Mouse (Mus musculus) urinary bladder, postnatal 36 days (tissue): Measurements from ENCODE around the gene Tmem253.

Experiments
- DNase-seq, 2 experiments: peaks; one replicate each; pipeline ENCODE4 v3.0.0; 2022; ENCODE audit warnings: low spot score in 2 of 2, mixed read lengths in 1 of 2

Tmem253 gene

DNA sequence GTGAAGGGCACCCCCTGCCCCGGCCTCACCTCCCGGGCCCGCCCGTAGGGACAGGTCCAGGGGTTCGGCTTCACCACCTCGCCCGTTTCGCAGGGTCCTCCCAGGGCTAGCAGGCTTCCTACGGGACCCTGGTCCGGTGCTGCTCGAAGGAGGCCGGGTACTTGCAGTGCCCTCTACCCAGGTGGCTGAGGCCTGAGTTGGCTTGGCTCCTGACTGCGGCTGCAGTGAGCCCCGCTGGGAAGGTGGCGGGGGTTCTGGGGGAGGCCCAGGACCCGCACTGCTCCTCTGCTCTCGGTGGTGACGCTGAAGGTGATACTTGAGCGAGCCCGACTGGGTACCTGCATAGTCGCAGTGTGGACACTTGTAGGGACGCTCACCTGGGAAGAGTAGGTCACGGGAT, 8.7 kb upstream of the Tmem253 start:
- DNase-seq = no peak

DNA sequence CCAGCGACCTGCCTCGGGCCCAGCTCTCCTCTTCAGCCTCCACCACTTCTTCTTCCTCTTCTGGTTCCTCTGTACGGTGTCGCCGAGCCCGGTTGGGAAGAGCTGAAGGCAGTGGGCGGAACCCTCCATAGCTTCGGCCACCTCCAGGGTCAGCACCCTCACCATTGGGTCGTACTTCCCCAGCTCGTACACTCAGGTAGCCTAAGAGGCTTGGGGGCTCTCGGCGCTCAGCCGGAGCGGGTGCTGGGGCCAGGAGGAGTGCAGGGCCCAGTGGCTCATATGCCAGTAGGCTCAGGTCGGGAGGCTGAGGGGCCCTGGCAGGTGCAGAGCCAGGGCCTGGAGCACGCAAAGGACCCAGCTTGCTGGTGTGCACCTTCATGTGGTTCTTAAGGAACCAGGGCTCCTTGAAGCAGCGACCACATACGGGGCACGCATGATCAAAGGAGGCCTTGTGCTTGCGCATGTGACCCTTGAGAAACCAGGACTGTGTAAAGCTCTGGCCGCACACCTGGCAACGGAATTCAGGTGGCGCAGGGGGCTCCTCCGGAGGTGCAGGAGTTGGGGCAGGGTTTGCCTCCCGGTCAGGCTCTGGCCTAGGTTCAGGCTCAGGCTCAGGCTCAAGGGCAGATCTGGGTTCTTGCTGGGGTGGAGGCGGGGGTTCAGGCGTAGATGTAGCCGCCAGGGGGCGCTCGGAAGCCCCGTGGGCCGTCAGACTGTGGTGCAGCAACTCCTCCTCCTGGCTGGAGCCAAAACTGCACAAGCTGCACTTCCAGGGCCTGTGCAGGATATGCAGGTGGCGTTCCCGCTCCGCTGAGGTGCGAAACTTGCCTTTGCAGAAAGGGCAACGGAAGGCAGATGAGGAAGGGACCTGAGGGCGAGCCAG, 6.9 kb upstream of the Tmem253 start:
- DNase-seq = peak; percentile 83 to 88

- DNase-seq = no peak
These were observed 6.1 kb upstream of the Tmem253 start for GRCm38 (mm10) chr14:52009361-52009760.

GRCm38 (mm10) chr14:52009841-52010240, 5.6 kb upstream of the Tmem253 start:
- DNase-seq = no peak

DNA sequence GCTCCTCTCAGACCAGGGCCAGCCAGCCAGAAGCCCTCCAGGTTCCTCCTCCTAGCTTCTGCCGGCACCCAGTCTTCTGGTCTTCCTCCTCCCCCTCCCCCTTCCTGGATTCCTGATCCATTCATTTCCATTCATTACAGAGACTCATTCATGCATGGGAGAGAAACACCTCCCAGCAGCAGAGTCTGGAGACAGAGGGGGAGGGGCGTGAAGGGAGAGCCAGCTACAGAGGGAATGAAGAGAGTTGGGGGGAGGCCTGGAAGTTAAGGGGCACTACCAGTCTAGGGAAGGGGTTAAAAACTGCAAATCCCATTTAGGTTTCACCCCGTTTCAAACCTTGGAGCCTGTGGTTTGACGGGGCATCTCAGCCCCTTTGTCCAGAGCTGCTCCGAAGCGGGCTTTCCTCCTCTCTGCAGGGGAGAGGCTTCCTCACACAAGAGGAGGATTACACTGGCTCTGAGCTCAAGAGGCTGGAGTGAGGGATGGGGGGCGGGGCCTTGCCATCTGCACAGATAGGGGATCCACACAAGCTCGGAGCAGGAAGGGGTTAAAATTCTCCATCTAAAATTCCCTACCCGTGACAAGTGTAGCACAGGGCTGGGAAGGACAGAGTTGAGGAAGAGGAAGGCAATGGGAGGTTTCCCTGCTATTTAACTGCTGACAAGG, 4.9 kb upstream of the Tmem253 start:
- DNase-seq = no peak

DNA sequence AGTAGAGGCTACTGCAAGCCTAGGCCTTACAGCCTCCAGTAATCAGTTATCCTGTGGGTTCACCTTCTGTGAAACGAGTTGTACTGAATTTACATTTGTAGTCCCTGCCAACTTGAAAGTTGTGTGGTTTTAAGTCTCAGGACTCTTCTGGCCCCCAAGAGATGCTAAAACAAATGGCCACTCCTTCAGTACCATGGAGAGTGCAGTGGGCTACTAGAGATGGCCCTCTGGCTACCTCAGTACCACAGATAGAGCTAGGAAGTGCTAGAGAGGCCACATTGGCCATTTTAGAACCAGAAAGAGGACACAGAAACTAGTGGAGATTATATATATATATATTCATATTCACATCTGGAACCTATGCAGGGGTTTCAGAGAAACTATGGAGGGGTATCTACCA, 3.8 kb upstream of the Tmem253 start:
- DNase-seq = no peak

GRCm38 (mm10) chr14:52012085-52012484, 3.4 kb upstream of the Tmem253 start:
- no peak for DNase-seq

DNA sequence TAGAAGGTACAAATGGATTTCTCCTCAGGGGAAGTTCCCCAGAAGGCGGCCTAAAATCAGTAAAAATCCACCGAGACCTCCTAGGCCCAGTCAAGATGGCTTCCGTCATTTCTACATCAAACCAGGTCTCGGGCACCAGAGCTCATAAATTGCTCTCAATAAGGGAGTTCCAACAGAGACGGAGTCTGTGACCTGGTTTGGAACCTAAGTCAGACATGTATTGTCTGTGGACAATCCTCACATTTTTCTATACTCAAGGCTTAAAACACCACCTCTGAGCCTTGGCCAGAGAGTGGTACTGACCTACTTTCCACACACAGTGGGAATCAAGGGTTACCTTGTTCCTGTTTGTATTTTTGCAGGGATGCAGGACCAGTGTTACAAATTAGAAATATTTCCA, 2.9 kb upstream of the Tmem253 start:
- DNase-seq = no peak

DNA sequence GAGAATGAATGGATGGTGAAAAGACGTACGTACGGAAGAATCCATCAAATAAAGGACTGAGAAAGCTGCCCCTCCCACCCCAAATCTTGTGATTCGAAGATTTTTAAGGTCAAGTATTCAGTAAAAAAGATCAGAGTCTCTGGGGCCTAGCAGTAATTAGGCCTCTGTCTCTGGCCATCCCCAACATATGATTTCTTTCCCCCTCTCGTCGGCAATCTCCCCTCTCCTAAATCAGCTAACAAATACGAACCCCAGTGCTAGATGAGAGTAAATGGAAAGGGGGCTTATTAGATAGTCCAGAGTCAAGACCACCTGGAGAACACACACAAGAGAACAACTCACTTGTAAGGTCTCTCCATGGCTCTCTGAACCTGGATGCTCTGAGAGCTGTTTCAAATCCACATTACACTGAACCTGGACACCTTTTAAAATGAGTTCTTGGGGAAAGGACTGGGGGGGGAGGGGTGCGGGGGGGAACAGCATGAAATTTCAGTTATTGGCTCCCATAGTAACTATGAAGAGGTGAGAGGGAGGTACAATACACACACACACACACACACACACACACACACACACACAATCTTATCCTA, 2.3 kb upstream of the Tmem253 start:
- DNase-seq = no peak

GRCm38 (mm10) chr14:52013771-52014219, 1.7 kb upstream of the Tmem253 start:
- no peak for DNase-seq

DNA sequence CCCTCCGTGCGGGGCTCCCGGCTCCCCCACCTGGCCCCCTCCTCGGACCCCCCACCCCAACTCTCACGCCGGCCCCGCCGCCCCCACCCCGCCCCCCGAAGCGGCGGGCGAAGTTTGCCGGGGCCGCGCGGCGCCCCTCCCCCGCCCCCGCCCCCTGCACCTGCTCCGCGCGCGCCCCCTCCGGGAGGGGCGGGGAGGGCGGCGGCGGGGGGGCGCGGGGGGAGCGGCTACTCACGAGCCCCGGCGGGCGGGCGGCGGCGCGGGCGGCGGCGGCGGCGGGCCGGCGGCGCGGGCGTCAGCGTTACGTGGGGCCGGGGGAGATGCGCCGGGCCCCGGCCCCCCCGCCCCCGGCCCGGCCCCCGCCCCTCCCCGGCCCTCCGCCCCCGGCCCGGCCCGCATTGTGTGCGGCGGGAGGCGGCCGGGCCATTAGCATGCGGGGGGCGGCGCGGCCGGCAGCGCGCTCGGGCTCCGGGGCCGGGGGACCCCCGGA, 1.1 kb upstream of the Tmem253 start:
- DNase-seq = no peak

GRCm38 (mm10) chr14:52014761-52015311, 622 bp upstream of the Tmem253 start:
- peak; percentile 43 to 70 for DNase-seq

DNA sequence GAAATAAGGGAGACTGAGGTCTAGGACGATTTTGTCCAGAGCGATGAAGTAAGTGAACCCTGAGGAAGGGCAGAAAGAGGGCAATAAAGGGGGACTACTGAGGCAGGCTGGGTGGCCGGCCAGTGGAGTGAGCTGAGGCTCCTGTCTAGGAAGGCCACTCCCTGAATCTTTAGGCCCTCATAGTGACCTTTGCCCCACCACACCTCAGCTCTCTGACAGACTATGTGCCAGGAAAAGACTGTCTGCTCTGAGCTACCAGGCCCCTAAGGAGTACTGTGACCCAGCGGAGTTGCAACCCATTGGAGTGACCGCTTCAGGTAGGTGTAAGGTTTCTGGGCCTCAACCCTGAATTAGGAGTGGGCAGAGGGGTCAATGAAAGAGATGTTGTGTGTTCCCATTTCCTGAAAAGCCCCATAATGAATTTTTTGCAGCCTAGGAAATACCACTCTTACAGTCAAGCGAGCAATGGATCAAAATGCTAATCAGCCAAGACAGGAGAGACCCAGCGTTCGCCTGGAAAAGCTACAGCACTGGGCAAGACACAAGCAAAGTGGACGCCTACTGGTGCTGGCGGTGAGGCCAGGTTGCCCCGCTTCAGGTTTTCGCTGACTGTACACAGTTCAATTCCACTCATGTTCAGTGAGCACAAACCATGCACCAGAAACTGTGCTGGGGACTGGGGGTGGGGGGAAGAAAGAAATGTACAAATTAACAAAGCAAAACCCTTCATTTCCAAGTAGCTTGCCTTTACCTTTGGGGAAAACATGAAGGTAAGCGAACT, 1.4 kb downstream of the Tmem253 start:
- DNase-seq = no peak

GRCm38 (mm10) chr14:52017662-52018061, 2.2 kb downstream of the Tmem253 start:
- no peak for DNase-seq

DNA sequence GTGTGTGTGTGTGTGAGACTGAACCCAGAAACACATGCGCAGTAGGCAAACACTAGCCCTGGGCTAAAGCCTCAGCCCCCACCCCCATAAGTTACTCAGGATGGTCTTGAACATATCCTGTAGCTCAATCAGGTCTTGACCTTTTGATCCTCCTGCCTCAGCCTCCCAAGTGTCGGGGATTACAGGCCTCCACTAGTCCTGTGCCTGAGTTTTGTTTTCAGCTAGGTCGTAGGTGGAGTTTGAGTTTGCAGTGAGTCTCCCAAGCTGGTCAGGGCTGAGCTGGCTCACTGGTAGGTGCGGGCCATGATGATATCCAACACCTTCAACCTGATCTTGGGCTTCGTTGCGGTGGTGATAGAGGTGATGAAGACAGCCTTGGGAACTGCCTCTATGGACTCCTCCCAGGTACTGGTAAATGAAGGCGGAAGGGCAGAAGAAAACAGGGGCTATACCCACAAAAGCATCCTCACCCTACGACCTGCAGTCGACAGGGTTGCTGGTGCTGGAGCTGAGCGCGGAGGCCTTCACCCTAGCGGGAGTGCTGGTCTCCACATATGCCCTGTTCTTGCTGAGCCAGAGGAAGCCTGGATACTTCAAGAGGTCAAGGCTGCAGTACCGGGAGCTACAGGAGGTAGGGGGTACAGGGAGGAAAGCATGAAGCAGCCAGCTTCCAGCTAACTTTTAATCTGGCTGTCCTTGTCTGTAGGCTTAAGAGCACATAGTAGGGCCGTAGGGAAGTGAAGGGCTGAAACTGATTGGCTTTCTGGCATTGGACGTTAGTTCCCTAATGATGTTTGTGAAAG, 3.0 kb downstream of the Tmem253 start:
- no peak for DNase-seq

DNA sequence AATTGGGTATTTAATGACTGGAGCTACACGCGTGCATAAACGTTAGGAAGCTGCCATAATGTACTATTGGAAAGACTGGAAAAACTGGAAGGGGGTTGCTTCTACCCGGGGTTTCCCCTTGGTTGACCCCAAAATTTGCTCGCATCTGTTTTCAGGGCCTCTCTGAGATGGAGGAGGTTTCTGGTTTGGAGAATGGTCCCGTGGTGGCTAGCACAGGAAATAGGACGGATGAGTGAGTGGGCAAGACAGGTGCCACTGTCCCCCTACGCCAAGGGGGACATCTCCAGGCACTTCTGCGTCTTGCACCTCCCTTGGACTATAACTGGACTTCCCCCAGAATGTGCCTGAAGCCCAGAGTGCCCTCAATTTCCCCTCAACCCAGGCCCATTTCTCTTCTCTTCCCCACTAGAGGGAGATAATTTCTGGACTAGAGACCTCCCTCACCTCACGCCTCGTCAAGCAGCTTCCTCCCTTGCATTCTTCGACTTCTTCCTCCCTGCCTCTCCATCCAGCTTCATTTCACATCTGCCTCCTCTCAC, 3.7 kb downstream of the Tmem253 start:
- DNase-seq = no peak

DNA sequence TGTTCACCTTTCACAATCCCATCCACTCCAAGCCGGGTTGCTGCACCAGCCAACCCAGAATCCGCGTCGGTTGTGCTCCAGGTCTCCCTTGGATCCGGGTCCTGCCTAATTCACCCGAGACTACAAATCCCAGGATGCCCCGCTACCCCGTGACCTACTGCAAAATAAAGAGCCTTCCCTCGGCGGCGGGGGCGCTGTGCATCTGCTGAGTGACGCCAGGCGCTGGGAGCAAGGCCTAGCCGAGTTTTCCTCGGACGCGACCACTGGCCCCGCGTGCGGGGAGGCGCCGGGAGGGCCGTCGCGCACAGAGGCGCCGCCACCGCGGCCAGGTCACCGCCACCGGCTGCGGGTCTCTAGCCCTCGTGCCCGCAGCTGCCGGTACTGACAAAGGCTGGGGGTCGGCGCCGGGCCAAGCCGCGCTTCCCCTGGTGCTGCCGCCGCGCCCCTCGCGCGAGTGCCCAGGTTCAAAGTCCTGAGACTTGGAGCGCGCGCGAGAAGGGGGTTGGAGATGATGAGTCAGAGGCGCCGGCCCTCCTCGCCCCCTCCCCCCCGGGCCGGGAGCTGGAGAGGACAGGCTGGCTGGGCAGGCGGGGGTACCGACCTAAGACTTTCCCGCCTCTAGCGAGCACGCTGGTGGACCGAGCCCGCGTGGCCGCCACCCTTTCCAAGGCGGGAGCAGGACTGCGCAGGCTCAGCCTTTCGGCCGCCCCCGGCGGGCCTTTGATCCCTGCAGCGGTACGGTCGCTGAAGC, 4.3 kb downstream of the Tmem253 start:
- peak; percentile 96 to 97 for DNase-seq

DNA sequence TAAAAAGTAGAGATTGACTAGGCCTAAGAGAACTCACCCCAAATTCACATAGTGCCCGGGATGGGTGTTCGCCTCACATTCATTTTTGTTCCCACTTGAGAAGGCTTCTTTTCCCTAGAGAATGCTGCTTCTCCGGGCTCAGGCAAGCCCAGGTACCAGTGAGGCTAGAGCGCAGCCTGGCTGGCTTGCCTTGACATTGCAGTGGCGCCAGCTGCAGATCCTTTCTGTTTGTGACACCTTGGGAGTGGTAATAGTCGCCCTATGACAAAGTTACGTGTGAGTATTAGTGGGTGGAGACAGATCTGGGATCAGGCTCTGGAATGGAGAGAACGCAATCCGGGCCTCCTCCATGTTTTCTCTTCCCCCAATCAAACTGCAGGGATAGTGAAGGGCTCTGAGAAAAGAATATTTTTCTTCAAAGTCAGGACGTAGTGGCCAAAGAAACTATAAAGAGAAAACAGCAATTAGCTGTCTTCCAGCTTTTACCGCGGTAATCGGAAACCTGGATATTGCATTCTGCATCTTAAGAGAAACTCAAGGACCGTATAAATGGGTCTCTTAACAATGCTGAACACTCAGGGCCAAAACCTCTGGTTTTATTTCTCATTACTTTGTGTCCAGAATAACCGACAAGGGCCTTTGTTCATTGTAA, 5.2 kb downstream of the Tmem253 start, which contains the start of gene Zfp219:
TSS of gene Zfp219 (minus strand) at position 248 of the 652 bp plus-strand sequence.
- peak; percentile 64 to 82 for DNase-seq

DNA sequence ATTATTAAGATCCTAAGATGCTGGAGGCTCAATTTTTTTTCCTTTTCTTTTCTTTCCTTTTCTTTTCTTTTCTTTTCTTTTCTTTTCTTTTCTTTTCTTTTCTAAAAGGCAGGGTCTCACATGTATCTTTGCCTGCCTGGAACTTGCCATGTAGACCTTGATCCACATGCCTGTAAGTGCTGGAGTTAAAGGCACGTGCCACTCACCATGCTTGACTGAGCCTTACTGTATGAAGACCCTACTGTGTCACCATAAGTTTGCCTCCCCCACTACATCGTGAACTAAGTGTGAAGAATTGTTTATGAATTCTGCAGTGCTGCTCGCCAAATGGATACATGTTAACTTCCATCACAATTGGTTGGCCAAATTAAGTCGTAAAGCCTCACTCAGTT, 5.7 kb downstream of the Tmem253 start:
- DNase-seq = no peak
